Mouse (Mus musculus) heart, embryonic 11.5 days (tissue): Measurements from ENCODE around the gene Tmem213. TPM values are rescaled to one million over a fixed set of nuclear protein-coding genes. Genes with fewer than 3 reads are reported as not detected.
A peak's percentile ranks its signal among the peaks of the same experiment; 100 is the strongest.

Experiments
- ATAC-seq: fragments of 200-750 bp; cut with Nextera tagmentation; replicated peaks from 2 replicates; pipeline ENCODE4 v1.8.0; 2017; ENCODE audit warnings: moderate library complexity; ENCODE audit not compliant: insufficient number of reproducible peaks, low FRiP score, low TSS enrichment
- H3K27ac ChIP-seq: fragments of 300-500 bp; sonication (generic); 2 replicates; pipeline ENCODE4 v1.5.1; 2014; ENCODE audit warnings: mild to moderate bottlenecking, low read depth, low read length
- H3K27me3 ChIP-seq: fragments of 300-500 bp; sonication (generic); 2 replicates; pipeline ENCODE4 v1.6.1; 2014; ENCODE audit warnings: mild to moderate bottlenecking, low read length, mixed read lengths; ENCODE audit not compliant: control insufficient read depth, insufficient read depth
- H3K36me3 ChIP-seq: fragments of 300-500 bp; sonication (generic); 2 replicates; pipeline ENCODE4 v1.6.1; 2014; ENCODE audit warnings: mild to moderate bottlenecking, low read length, moderate library complexity, mixed read lengths; ENCODE audit not compliant: control insufficient read depth, insufficient read depth
- H3K4me1 ChIP-seq: fragments of 300-500 bp; sonication (generic); 2 replicates; pipeline ENCODE4 v1.6.1; 2014; ENCODE audit warnings: low read length; ENCODE audit not compliant: control insufficient read depth, insufficient read depth
- H3K4me2 ChIP-seq: fragments of 300-500 bp; sonication (generic); 2 replicates; pipeline ENCODE4 v1.6.1; 2014; ENCODE audit warnings: mild to moderate bottlenecking, moderate library complexity
- H3K4me3 ChIP-seq: fragments of 300-500 bp; sonication (generic); 2 replicates; pipeline ENCODE4 v1.5.1; 2014; ENCODE audit warnings: low read depth, low read length
- H3K9ac ChIP-seq: fragments of 300-500 bp; sonication (generic); 2 replicates; pipeline ENCODE4 v1.6.1; 2014; ENCODE audit warnings: mild to moderate bottlenecking, low read depth, low read length, moderate library complexity
- H3K9me3 ChIP-seq: fragments of 300-500 bp; sonication (generic); replicated peaks from 2 replicates; pipeline ENCODE4 v1.6.1; 2016; ENCODE audit warnings: low read length; ENCODE audit not compliant: control insufficient read depth
- WGBS: fragments of 180-500 bp; shearing (Covaris S2); extraction: QIAGEN DNeasy Blood & Tissue Kit; methylation state at CpG from one replicate; pipeline ENCODE4 v1.1.7; 2014; ENCODE audit not compliant: insufficient replicate concordance; 5-methylcytosine and 5-hydroxymethylcytosine counted together
- polyA plus RNA-seq: library from polyadenylated mRNA; unstranded; fragments of >200 nt; fragmentation: Nextera tagmentation; extraction: Ambion mirVana; gene quantifications from 2 replicates; pipeline ENCODE4 v1.2.1, GENCODE M21; 2014

The Tmem213 gene
- polyA plus RNA-seq, 1 experiment from 2014 or later = not detected

DNA sequence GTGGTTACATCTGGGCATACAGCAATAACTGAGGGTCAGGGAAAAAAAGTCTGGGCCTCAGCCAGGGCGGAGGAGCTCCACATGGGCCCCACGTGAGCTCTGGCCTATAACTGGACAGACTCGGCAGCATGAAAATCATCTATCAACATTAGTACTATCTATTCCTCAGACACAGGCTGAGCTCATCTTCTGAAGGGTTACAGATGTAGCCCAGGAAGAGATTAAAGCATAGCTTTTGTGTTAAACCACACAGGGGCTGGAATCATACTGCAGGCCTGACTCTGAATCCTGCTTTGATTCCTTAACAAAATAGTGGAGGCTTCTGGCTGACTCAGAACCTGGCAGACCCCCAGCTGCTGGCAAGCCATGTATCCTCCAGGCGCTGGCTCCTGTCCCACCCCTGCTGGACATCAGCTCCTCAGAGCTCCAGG, 22.8 kb downstream of the Tmem213 start:
- Histone ChIP-seq H3K27ac (no peak overlapping the region), H3K4me3 (no peak overlapping the region), H3K27me3 (no peaks in the 10 kb centered on the region), H3K36me3 (0 out of 2 replicates have a peak, but pooled peaks cover 3% of the 10 kb centered on the region), H3K4me1 (0 out of 2 replicates have a peak, but pooled peaks cover 2% of the 10 kb centered on the region), H3K4me2 (no peak overlapping the region), H3K9ac (no peak overlapping the region), H3K9me3 (no peaks in the 10 kb centered on the region)
- 64% methylated on average over 4 of the region's 4 CpGs for WGBS
- ATAC-seq = 0 out of 2 replicates have a peak, but pooled peaks have one; percentile 22

DNA sequence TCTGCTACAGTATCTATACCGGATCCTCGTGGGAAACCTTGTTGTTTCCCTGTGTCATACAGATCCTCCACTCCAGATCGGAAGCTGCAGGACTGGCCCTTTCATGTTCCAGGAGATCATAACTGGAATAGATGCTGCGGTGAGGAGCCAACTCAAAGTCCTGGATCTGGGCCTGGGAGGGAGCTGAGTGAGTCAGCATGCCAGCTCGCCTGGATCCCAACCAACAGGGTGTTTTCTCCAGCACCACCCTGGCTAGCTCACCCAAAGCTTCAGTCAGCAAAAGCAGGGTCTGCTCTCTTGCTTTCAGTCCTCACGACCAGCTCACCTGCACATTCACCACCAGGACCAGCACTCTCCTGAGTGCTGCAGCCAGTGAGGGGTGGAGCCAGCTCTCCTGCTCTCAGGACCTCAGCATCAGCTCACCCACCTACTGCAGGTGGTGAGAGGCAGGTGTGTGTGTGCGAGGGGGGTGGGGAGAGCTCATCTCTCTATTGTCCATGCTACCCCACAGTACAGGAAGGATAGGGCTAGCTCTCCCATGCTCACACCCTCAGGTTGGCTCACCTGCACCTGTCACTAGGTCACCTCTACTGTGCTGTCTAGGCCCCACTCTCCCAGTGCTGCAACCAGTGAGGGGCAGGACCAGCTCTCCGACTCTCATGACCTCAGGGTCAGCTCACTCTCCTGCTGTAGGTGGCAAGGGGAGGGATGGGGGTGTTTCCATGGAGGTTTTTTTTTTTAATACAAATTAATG, 25.9 kb downstream of the Tmem213 start:
- no peak for ATAC-seq
- Histone ChIP-seq H3K4me3 (no peak overlapping the region), H3K9ac (no peak overlapping the region), H3K27ac (no peak overlapping the region), H3K9me3 (no peaks in the 10 kb centered on the region), H3K36me3 (0 out of 2 replicates have a peak, but pooled peaks cover under 1% of the 10 kb centered on the region), H3K4me2 (no peak overlapping the region), H3K27me3 (no peaks in the 10 kb centered on the region), H3K4me1 (0 out of 2 replicates have a peak, but pooled peaks cover 2% of the 10 kb centered on the region)
- 81% methylated on average over 8 of the region's 8 CpGs for WGBS

DNA sequence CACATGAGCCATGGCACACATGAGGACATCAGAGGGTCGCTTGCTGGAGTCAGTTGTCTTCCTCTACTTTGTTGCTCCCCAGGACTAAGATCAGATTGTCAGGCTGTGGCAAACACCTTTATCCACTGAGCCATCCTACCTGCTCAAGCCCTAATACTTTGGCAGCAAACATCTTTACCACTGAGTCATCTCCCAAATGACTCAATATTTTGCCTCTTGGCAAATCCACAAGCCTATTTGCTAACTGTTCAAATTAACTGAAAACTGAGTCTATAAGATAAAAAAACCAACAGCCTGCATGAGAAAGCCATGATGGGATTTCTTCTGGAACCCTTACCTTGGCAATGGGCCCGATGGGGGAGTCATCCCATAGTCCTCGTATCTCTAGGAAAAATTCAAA, 30.0 kb downstream of the Tmem213 start:
- no peak overlapping the region for H3K4me3 ChIP-seq
- no peak overlapping the region for H3K4me2 ChIP-seq
- no peaks in the 10 kb centered on the region for H3K36me3 ChIP-seq
- no peaks in the 10 kb centered on the region for H3K27me3 ChIP-seq
- 78% methylated on average over 3 of the region's 3 CpGs for WGBS
- H3K9ac ChIP-seq = no peak overlapping the region
- no peak overlapping the region for H3K27ac ChIP-seq
- ATAC-seq = no peak
- H3K9me3 ChIP-seq = no peaks in the 10 kb centered on the region
- no peaks in the 10 kb centered on the region for H3K4me1 ChIP-seq

DNA sequence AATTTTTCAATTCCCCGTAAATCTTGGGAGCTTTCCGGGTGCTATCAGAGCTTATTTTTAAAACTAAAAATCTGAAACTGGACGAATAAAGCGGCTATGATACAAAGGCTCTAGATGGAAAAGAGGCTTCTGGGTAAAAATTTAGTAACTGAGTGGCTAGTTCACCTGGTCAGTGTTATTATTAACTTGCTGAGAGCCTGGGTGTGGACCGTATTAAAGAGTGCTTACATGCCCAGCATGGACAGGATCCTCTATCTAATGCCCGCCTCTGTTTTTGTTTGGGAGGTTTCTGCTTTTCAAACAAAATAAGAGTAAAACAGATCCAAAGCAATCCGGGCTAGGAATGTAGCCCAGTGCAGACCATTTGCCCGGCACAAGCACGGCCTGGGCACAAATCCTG, 31.3 kb downstream of the Tmem213 start:
- Histone ChIP-seq H3K36me3 (no peaks in the 10 kb centered on the region), H3K27ac (no peak overlapping the region), H3K4me3 (no peak overlapping the region), H3K4me1 (peaks cover 7% of the 10 kb centered on the region; the same call in 1 of the 2 replicates), H3K27me3 (no peaks in the 10 kb centered on the region), H3K9me3 (no peaks in the 10 kb centered on the region), H3K4me2 (no peak overlapping the region), H3K9ac (no peak overlapping the region)
- ATAC-seq = no peak
- WGBS = 84% methylated on average over 9 of the region's 9 CpGs

DNA sequence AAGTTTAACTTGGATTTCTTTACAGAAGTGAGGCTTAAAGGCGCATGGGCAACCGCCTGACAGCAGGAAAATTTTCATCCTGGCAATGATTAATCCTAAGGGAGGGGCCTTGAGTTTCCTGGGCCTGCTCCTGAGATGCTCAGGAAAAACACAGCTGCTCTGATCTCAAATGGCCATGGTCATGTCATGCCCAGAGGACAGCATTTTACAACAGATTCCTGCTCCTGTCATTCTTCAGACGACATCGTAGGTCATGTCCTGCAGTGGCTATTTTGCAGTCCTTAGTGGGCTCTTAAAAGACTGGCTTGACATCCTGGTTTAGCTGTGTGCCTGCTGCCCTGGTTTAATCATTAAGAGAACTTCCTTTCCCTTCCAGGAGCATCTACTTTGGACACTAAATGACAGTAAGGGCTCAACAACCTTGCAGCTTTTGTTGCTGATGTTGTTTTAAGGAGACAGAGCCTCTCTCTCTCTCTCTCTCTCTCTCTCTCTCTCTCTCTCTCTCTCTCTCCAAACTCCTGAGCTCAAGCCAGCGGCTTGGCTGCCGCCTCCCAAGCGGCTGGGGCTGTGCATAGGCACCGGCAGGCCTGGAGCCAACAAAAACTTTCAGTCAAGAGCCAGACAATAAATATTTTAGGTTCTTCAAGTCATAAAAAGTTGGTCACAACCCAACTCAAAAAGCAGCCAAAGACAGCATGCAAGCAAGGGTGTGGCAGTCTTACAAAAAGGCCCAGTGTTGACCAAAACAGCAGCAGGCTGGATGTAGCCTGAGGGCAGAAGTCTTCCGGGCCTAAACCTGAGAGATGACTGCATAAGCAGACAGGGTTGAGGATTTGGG, 35.3 kb downstream of the Tmem213 start:
- no peak overlapping the region for H3K4me2 ChIP-seq
- no peaks in the 10 kb centered on the region for H3K9me3 ChIP-seq
- H3K27me3 ChIP-seq = no peaks in the 10 kb centered on the region
- no peak overlapping the region for H3K27ac ChIP-seq
- no peak overlapping the region for H3K4me3 ChIP-seq
- H3K9ac ChIP-seq = no peak overlapping the region
- ATAC-seq = no peak
- peaks cover 14% of the 10 kb centered on the region for H3K4me1 ChIP-seq
- H3K36me3 ChIP-seq = no peaks in the 10 kb centered on the region
- 60% methylated on average over 9 of the region's 9 CpGs for WGBS

DNA sequence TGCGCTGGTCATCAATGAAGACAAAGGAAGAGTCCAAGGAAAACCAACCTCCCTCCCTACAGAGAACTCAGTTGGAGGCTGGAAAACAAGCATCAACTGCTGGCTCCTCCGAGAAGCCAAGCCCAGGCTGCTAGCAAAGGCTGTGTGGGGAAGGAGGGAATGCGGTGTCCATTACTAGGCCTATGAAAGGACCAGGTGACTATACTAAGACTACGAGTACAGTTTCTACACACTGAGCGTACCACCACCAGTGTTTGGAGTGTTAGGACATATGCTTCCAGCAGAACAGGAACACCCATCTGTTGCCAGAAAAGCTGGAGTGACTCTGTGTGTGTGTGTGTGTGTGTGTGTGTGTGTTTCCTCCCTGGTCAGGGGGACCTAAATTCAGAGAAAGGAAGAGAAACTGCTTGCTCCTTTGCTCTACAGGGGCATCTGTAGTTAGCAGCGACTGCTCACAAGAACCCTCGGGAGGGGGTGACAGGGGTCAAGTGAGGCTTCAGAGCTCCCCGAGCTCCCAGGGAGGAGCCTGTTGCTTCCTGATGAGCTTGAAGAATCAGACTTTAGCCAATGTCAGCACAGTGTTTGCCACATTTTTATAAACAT, 36.5 kb downstream of the Tmem213 start:
- Histone ChIP-seq H3K4me1 (peaks cover 14% of the 10 kb centered on the region), H3K27me3 (no peaks in the 10 kb centered on the region), H3K36me3 (no peaks in the 10 kb centered on the region), H3K9ac (no peak overlapping the region), H3K4me2 (no peak overlapping the region), H3K4me3 (no peak overlapping the region), H3K9me3 (no peaks in the 10 kb centered on the region), H3K27ac (no peak overlapping the region)
- no peak for ATAC-seq
- WGBS = 63% methylated on average over 8 of the region's 8 CpGs

DNA sequence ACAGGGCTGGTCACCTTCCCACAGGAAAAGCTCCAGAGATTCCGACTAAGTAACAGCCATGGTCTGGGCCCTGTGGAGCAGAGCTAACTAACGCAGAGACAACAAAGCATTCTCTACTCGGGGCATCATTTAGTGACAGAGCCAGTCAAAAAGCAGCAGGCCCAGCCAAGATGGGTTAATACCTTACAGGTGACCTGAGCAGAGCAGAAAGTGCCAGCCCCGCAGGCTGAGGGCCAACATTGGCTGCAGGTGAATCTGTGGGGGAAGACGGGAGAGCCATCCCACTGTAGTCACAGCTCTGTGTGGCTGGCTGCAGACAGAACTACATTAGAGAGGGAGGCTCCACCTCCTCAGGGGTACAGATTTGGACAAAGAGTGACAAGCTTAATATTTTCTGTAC, 38.2 kb downstream of the Tmem213 start:
- Histone ChIP-seq H3K4me1 (peaks cover 16% of the 10 kb centered on the region), H3K36me3 (no peaks in the 10 kb centered on the region), H3K9ac (no peak overlapping the region), H3K27ac (no peak overlapping the region), H3K4me2 (no peak overlapping the region), H3K27me3 (no peaks in the 10 kb centered on the region), H3K4me3 (no peak overlapping the region), H3K9me3 (no peaks in the 10 kb centered on the region)
- ATAC-seq = no peak
- 82% methylated on average over 5 of the region's 5 CpGs for WGBS

DNA sequence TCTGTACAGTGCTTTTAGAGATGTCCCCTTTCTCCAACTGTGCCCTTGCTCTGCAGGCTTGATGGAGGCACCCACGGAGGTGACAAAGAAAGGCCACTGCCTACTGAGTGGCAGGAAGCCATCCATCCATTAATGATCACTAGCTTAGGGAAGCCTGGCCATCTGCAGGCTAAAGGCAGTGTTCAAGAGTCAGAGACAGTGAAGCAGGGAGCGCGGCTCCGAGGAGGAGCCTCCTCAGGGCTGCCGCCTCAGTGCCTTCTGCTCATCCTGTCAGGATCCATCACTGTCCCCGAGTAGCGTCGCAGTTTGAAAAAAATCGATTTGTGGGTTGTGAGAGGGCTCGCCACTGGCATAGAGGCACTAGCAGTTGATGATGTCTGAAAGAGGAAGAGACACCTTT, 39.6 kb downstream of the Tmem213 start:
- Histone ChIP-seq H3K9ac (no peak overlapping the region), H3K9me3 (no peaks in the 10 kb centered on the region), H3K4me1 (peaks cover 21% of the 10 kb centered on the region), H3K27ac (no peak overlapping the region), H3K4me3 (no peak overlapping the region), H3K4me2 (no peak overlapping the region), H3K36me3 (no peaks in the 10 kb centered on the region), H3K27me3 (no peaks in the 10 kb centered on the region)
- ATAC-seq = no peak
- 86% methylated on average over 10 of the region's 10 CpGs for WGBS
